Mouse (Mus musculus) small intestine, adult 2 months (tissue): ENCODE results near the gene Nfil3. TPM values are rescaled to one million over a fixed set of nuclear protein-coding genes. Genes with fewer than 3 reads are reported as not detected.

ENCODE experiments used
- H3K27ac ChIP-seq: fragments of 200-500 bp; 2 replicates; pipeline ENCODE4 v1.5.1; 2012; ENCODE audit warnings: low read depth, low read length, control low read depth, inconsistent platforms; ENCODE audit not compliant: insufficient read depth
- H3K27me3 ChIP-seq: fragments of 200-500 bp; 2 replicates; pipeline ENCODE4 v1.6.1; 2012; ENCODE audit warnings: mild to moderate bottlenecking, moderate library complexity, low read length, inconsistent platforms; ENCODE audit not compliant: control insufficient read depth, insufficient read depth
- H3K36me3 ChIP-seq: fragments of 200-500 bp; 2 replicates; pipeline ENCODE4 v1.6.1; 2012; ENCODE audit warnings: mild to moderate bottlenecking, low read length, control low read depth, inconsistent platforms; ENCODE audit not compliant: control insufficient read depth, insufficient read depth
- H3K4me1 ChIP-seq: fragments of 200-500 bp; 2 replicates; pipeline ENCODE4 v1.6.1; 2012; ENCODE audit warnings: low read length, inconsistent platforms, mixed read lengths; ENCODE audit not compliant: control insufficient read depth, insufficient read depth, insufficient read length
- H3K4me3 ChIP-seq: fragments of 200-500 bp; 2 replicates; pipeline ENCODE4 v1.5.1; 2012; ENCODE audit warnings: low read depth, mild to moderate bottlenecking, control low read depth, inconsistent platforms, low read length, moderate library complexity
- CTCF ChIP-seq: fragments of 200-500 bp; IDR thresholded peaks from 2 replicates; pipeline ENCODE4 v1.5.1; 2012; ENCODE audit warnings: low read depth, mild to moderate bottlenecking, control low read depth, inconsistent platforms, low read length, moderate library complexity, mixed read lengths; ENCODE audit not compliant: insufficient replicate concordance, insufficient read length; ENCODE audit errors: extremely low read depth
- POLR2A ChIP-seq: fragments of 200-500 bp; IDR thresholded peaks from 2 replicates; pipeline ENCODE4 v1.6.1; 2012; ENCODE audit warnings: low read depth, mild to moderate bottlenecking, control low read depth, inconsistent platforms, low read length, moderate library complexity
- WGBS: fragments of 180-500 bp; shearing (Covaris S2); methylation state at CpG from one replicate; pipeline ENCODE4 v1.1.7; 2018; 5-methylcytosine and 5-hydroxymethylcytosine counted together
- polyA plus RNA-seq: library from polyadenylated mRNA; depleted of rRNA; stranded (reverse); fragments of >200 nt; gene quantifications from 2 replicates; pipeline ENCODE4 v1.2.3, GENCODE M21; 2012

The Nfil3 gene
- polyA plus RNA-seq, 1 experiment: 9.2 TPM

GRCm38 (mm10) chr13:53008489-53009184, 27.8 kb upstream of the Nfil3 start:
- no peak overlapping the region for H3K4me3 ChIP-seq

GRCm38 (mm10) chr13:53007781-53008180, 26.9 kb upstream of the Nfil3 start:
- H3K4me3 ChIP-seq: no peak overlapping the region
- H3K27ac ChIP-seq: no peak overlapping the region
- no peaks in the 10 kb centered on the region for H3K27me3 ChIP-seq
- peaks cover 13% of the 10 kb centered on the region for H3K4me1 ChIP-seq
- H3K36me3 ChIP-seq: no peaks in the 10 kb centered on the region
- TF ChIP-seq CTCF (no peak), POLR2A (no peak)
- WGBS: 34% methylated on average over 3 of the region's 3 CpGs

More at GRCm38 (mm10) chr13:53008489-53009184, 27.8 kb upstream of the Nfil3 start:
- WGBS: 30% methylated on average over 7 of the region's 7 CpGs
- H3K4me1 ChIP-seq: peaks cover 13% of the 10 kb centered on the region
- H3K36me3 ChIP-seq: no peaks in the 10 kb centered on the region
- TF ChIP-seq CTCF (no peak), POLR2A (no peak)
- no peak overlapping the region for H3K27ac ChIP-seq
- H3K27me3 ChIP-seq: no peaks in the 10 kb centered on the region

DNA sequence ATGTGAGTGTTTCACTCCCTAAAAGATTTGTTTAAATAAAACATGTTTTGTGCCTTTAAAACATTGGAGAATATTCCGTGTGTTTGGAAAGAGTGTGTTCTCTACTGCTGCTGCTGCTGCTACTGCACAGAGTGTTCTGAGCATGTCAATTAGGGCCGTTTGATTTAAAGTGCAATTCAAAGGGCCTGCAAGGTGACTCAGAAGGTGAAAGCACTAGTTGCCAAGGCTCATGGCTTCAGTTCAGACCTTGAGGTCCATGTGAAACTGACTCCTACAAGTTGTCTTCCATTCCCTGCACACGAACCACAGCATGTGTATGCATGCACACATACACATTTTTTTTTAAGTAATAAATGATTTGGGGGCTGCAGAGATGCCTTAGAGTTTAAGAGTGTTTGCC, 22.4 kb upstream of the Nfil3 start:
- no peak overlapping the region for H3K4me3 ChIP-seq
- TF ChIP-seq CTCF (no peak), POLR2A (no peak)
- no peaks in the 10 kb centered on the region for H3K36me3 ChIP-seq
- H3K27me3 ChIP-seq: no peaks in the 10 kb centered on the region
- no peak overlapping the region for H3K27ac ChIP-seq
- peaks cover 5% of the 10 kb centered on the region; the same call in 1 of the 2 replicates for H3K4me1 ChIP-seq
- WGBS: 46% methylated on average over 3 of the region's 3 CpGs

GRCm38 (mm10) chr13:53001511-53001935, 20.6 kb upstream of the Nfil3 start:
- Histone ChIP-seq H3K36me3 (no peaks in the 10 kb centered on the region), H3K27me3 (no peaks in the 10 kb centered on the region), H3K4me1 (peaks cover 2% of the 10 kb centered on the region; the same call in 1 of the 2 replicates), H3K4me3 (no peak overlapping the region), H3K27ac (no peak overlapping the region)
- TF ChIP-seq POLR2A: no peak
- no peak for TF ChIP-seq CTCF
- WGBS: 19% methylated on average over 2 of the region's 2 CpGs

- Histone ChIP-seq H3K4me1 (peaks cover 2% of the 10 kb centered on the region; the same call in 1 of the 2 replicates), H3K36me3 (no peaks in the 10 kb centered on the region), H3K4me3 (no peak overlapping the region), H3K27ac (no peak overlapping the region), H3K27me3 (no peaks in the 10 kb centered on the region)
- no peak for TF ChIP-seq POLR2A
- no peak for TF ChIP-seq CTCF
- 83% methylated on average over 2 of the region's 2 CpGs for WGBS
Measured at GRCm38 (mm10) chr13:53000481-53000880, 19.6 kb upstream of the Nfil3 start.

GRCm38 (mm10) chr13:52998541-52998940, 17.7 kb upstream of the Nfil3 start:
- Histone ChIP-seq H3K4me1 (peaks cover 2% of the 10 kb centered on the region; the same call in 1 of the 2 replicates), H3K36me3 (no peaks in the 10 kb centered on the region), H3K27ac (no peak overlapping the region), H3K4me3 (no peak overlapping the region), H3K27me3 (no peaks in the 10 kb centered on the region)
- no peak for TF ChIP-seq POLR2A
- WGBS: 85% methylated on average over 10 of the region's 10 CpGs

GRCm38 (mm10) chr13:52997806-52998205, 16.9 kb upstream of the Nfil3 start:
- Histone ChIP-seq H3K4me1 (peaks cover 2% of the 10 kb centered on the region; the same call in 1 of the 2 replicates), H3K27ac (no peak overlapping the region), H3K36me3 (no peaks in the 10 kb centered on the region), H3K4me3 (no peak overlapping the region), H3K27me3 (no peaks in the 10 kb centered on the region)
- WGBS: 79% methylated on average over 2 of the region's 2 CpGs
- TF ChIP-seq POLR2A (no peak), CTCF (no peak)
